Mouse (Mus musculus): Measurements from ENCODE around the gene Tubb4b.

DNA sequence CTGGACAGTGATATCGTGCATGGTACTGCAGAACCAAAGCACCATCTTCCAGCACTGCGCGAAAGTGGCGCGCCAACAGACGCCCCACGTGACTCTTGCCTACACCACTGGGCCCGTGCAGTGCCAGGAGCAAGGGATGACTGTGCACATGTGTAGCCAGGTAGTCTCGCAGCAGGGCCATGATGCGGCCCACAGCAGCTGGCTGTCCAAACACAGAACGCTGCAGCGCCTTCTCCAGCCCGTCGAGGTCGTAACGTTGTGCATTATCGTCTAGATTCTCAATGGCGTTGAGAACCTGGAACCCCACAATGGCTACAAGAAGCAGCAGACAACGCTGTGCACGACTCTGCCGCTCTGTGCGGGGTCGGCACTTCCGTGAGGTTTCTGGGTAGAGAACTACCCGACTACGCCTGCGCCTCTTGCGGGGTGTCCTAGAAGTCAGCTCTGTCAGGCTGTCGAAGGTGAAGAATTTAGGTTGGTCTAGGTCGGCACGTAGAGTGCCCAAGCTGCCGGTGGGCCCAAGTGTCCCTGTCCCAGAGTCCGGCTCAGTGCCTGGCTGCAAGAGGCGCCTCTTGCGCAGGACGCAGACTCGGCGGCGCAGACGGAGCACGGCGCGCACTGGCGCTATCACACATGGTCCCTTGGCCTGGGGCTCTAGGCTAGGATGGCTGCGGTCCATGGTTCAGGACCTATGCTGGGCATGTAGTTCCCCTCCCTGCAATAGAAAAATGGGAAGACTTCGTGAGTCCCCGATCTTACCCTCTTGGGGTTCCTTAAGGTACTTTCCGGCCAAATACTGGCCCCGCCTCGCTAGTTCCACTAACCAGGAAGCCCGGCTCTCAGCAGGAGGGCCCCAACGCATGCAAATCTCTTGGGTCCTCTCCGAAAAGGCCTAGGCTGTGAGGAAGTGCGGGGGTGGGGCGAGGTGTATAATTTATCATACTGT lies 29.0 kb downstream of the Tubb4b start:
- TF ChIP-seq POLR2A (IDR thresholded peaks at IDR 0.05; ENCODE audit: insufficient read length, low read depth) (no peak), REST (IDR thresholded peaks at IDR 0.05; ENCODE audit: insufficient read depth, insufficient read length) (no peak), USF1 (IDR thresholded peaks at IDR 0.05; ENCODE audit: low read depth) (no peak), MYOD1 (IDR thresholded peaks at IDR 0.05; ENCODE audit: control insufficient read depth in 1 of 3, insufficient read length in 2 of 3, low read depth in 2 of 3) (no peak), MAX (IDR thresholded peaks at IDR 0.05; ENCODE audit: low read depth) (no peak), POLR2AphosphoS2 (IDR thresholded peaks at IDR 0.05; ENCODE audit: insufficient read length, low read depth) (no peak), TCF12 (IDR thresholded peaks at IDR 0.05; ENCODE audit: insufficient read depth, poor library complexity, severe bottlenecking) (no peak), E2F4 (IDR thresholded peaks at IDR 0.05; ENCODE audit: insufficient read depth) (no peak), CEBPB (IDR thresholded peaks at IDR 0.05; ENCODE audit: insufficient read depth, poor library complexity, severe bottlenecking) (no peak), SRF (IDR thresholded peaks at IDR 0.05; ENCODE audit: control insufficient read depth, insufficient read length, low read depth) (no peak), MYOG (IDR thresholded peaks at IDR 0.05; ENCODE audit: control insufficient read depth in 1 of 3, insufficient read depth in 1 of 3, insufficient read length in 2 of 3, low read depth in 2 of 3) (no peak)

Data from myocyte (in vitro differentiated cells).